Mouse (Mus musculus) small intestine, adult 2 months (tissue): ENCODE measurements around the gene Etfbkmt.
"Not testable (repeated sequence)": the region's sequence is repeated elsewhere in the genome, so short reads cannot be mapped to it uniquely, and the experiment has no call there.

Experiments
- CTCF ChIP-seq: fragments of 200-500 bp; IDR thresholded peaks from 2 replicates; pipeline ENCODE4 v1.5.1; 2012; ENCODE audit warnings: low read depth, mild to moderate bottlenecking, control low read depth, inconsistent platforms, low read length, moderate library complexity, mixed read lengths; ENCODE audit not compliant: insufficient replicate concordance, insufficient read length; ENCODE audit errors: extremely low read depth
- POLR2A ChIP-seq: fragments of 200-500 bp; IDR thresholded peaks from 2 replicates; pipeline ENCODE4 v1.6.1; 2012; ENCODE audit warnings: low read depth, mild to moderate bottlenecking, control low read depth, inconsistent platforms, low read length, moderate library complexity

DNA sequence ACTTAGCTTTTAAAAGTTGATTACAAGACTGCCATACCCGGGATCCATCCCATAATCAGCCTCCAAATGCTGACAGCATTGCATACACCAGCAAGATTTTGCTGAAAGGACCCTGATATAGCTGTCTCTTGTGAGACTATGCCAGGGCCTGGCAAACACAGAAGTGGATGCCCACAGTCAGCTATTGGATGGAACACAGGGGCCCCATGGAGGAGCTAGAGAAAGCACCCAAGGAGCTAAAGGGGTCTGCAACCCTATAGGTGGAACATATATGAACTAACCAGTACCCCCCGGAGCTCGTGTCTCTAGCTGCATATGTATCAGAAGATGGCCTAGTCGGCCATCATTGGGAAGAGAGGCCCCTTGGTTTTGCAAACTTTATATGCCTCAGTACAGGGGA lies 30.3 kb downstream of the Etfbkmt start:
- not testable (repeated sequence) for TF ChIP-seq POLR2A, CTCF
